Mouse (Mus musculus): ENCODE measurements around the gene Hvcn1. TPM values are rescaled to one million over a fixed set of nuclear protein-coding genes. Genes with fewer than 3 reads are reported as not detected.

Gene Hvcn1
- polyA plus RNA-seq, 1 experiment from 2014 or later: 7.0 TPM

DNA sequence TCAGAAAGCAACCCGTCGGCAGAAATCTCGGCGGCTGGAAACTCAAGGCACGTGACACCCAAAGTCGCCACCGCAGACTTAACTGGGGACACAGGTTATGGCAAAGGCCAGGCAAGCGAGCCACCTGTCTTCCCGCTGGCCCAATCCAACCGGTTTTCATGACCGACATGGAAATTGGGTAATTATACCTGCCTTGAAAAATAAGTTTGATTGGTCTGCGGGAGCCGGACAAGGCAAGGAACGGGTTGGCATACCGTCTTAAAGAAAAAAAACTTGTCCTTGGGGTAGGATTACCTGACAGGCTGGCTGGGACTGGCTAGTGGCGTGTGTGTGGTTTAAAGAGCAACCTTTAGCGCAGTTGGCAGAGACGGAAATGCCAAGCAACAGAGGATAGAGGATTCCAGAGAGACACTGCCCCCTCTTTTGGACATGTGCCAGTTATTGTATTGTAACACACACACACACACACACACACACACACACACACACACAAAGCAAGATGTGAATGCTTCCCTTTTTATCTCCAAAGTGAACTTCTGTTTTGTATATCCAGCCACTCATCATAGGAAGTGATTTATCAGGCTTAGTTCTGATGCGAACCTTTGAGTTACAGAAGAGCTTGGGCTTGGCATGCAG, 74.3 kb downstream of the Hvcn1 start:
- no peaks in the 10 kb centered on the region for H3K9me3 ChIP-seq (replicated peaks; ENCODE audit: control insufficient read depth, low read length)
- H3K27me3 ChIP-seq (ENCODE audit: control insufficient read depth, insufficient read depth, low read length): no peaks in the 10 kb centered on the region
- H3K27ac ChIP-seq (ENCODE audit: low read length): peak overlapping the region; percentile 83
- ATAC-seq (ENCODE audit: insufficient read depth, low FRiP score): no peak
- H3K4me1 ChIP-seq (ENCODE audit: control insufficient read depth, insufficient read depth, low read length): peaks cover 20% of the 10 kb centered on the region
- H3K36me3 ChIP-seq (ENCODE audit: control insufficient read depth, insufficient read depth, low read length): no peaks in the 10 kb centered on the region
- peak overlapping the region; percentile 42 for H3K4me2 ChIP-seq (ENCODE audit: low read depth, low read length)
- no peak overlapping the region for H3K4me3 ChIP-seq (replicated peaks; ENCODE audit: low read length)
- WGBS: 19% methylated on average over 19 of the region's 19 CpGs
- H3K9ac ChIP-seq (ENCODE audit: low read length): peak overlapping the region; percentile 27; the same call in 1 of the 2 replicates

GRCm38 (mm10) chr5:122283828-122284182, 77.2 kb downstream of the Hvcn1 start:
- Histone ChIP-seq H3K4me2 (ENCODE audit: low read depth, low read length) (peak overlapping the region; percentile 30), H3K27ac (ENCODE audit: low read length) (no peak overlapping the region), H3K27me3 (ENCODE audit: control insufficient read depth, insufficient read depth, low read length) (no peaks in the 10 kb centered on the region), H3K36me3 (ENCODE audit: control insufficient read depth, insufficient read depth, low read length) (no peaks in the 10 kb centered on the region), H3K4me3 (replicated peaks; ENCODE audit: low read length) (peak overlapping the region; percentile 73), H3K9ac (ENCODE audit: low read length) (no peak overlapping the region), H3K9me3 (replicated peaks; ENCODE audit: control insufficient read depth, low read length) (no peaks in the 10 kb centered on the region), H3K4me1 (ENCODE audit: control insufficient read depth, insufficient read depth, low read length) (peaks cover 32% of the 10 kb centered on the region)
- 14% methylated on average over 2 of the region's 2 CpGs for WGBS
- no peak for ATAC-seq (ENCODE audit: insufficient read depth, low FRiP score)

DNA sequence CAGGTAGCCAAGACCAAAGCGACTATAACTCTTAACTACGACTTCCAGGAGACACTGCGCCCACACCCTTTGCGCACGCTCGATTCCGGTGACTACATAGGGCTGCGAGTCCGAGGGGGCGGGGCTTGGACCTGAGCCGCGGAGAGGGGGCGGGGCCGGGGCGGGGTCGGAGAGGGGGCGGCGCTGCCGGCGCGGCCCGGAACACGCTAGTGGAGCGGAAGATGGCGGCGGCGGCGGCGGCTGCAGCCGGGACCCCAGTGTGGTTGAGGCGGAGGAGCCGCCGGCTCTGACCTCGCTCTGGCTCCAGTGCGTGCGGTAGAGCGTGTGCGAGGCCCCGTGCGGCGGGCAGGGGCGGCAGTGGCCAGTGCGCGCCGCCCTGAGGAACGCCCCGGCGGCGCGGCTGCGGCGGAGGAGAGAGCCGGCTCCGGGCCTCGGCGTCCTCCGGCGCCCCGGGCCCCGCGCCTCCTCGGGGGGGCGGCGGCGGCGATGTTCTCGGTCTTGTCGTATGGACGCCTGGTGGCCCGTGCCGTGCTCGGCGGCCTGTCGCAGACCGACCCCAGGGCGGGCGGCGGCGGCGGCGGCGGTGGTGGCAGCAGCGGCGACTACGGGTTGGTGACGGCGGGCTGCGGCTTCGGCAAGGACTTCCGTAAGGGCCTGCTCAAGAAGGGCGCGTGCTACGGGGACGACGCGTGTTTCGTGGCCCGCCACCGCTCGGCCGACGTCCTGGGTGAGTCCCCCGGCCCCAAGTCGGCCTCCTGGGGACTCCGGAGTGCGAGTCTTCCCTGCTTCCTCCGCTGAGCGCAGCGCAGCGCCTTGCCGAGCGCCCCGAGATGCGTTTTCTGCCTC, 77.8 kb downstream of the Hvcn1 start, which contains the start of gene Pptc7:
Pptc7 (plus strand) TSS at position 183 of the 846 bp plus-strand sequence.
- H3K9ac ChIP-seq (ENCODE audit: low read length): peak within 1 kb of the TSS; percentile 94
- no peaks in the 10 kb centered on the region for H3K36me3 ChIP-seq (ENCODE audit: control insufficient read depth, insufficient read depth, low read length)
- H3K9me3 ChIP-seq (replicated peaks; ENCODE audit: control insufficient read depth, low read length): no peaks in the 10 kb centered on the region
- H3K4me3 ChIP-seq (replicated peaks; ENCODE audit: low read length): peak within 1 kb of the TSS; percentile 73
- H3K27ac ChIP-seq (ENCODE audit: low read length): peak within 1 kb of the TSS; percentile 69
- H3K4me1 ChIP-seq (ENCODE audit: control insufficient read depth, insufficient read depth, low read length): peaks cover 32% of the 10 kb centered on the region
- WGBS: under 1% methylated on average over 102 of the region's 114 CpGs
- no peaks in the 10 kb centered on the region for H3K27me3 ChIP-seq (ENCODE audit: control insufficient read depth, insufficient read depth, low read length)
- ATAC-seq (ENCODE audit: insufficient read depth, low FRiP score): peak; percentile 91
- peak within 1 kb of the TSS; percentile 83 for H3K4me2 ChIP-seq (ENCODE audit: low read depth, low read length)

DNA sequence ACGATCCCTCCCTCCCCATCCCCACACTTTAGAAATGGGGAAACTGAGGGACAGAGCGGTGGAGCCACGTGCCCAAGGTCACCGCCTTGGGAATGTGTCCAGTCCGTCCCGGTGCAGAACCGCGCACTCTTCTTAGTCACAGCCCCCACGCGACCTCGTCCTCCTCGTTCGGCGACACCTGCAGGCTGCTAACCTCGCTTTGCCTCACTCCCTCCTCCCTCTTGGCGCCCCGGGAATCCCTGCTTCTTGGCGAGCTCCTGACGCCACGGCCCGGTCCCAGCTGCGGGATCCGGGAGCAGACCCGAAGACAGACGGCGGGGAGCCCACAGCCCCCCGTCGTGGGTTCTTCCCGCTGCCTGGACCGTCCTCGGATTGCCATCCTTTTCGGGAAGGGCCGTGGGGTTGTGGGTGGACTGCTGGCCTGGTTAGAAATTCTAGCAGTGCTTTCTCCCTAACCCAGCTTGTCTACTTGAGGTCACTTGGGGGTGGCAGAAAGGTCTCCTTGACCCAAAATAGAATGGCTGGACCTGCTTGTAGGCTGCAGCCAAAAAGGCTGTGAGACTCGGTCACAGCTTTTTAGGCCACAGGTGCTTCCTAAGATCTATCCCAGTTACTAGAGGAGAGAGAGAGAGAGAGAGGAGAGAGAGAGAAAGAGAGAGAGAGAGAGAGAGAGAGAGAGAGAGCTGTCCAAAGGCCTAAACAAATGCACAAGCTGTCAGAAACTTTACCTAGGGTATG, 78.6 kb downstream of the Hvcn1 start:
- Histone ChIP-seq H3K36me3 (ENCODE audit: control insufficient read depth, insufficient read depth, low read length) (no peaks in the 10 kb centered on the region), H3K4me3 (replicated peaks; ENCODE audit: low read length) (peak overlapping the region; percentile 73), H3K9ac (ENCODE audit: low read length) (peak overlapping the region; percentile 94), H3K4me2 (ENCODE audit: low read depth, low read length) (peak overlapping the region; percentile 83), H3K27ac (ENCODE audit: low read length) (peak overlapping the region; percentile 69), H3K4me1 (ENCODE audit: control insufficient read depth, insufficient read depth, low read length) (peaks cover 32% of the 10 kb centered on the region), H3K9me3 (replicated peaks; ENCODE audit: control insufficient read depth, low read length) (no peaks in the 10 kb centered on the region), H3K27me3 (ENCODE audit: control insufficient read depth, insufficient read depth, low read length) (no peaks in the 10 kb centered on the region)
- under 1% methylated on average over 34 of the region's 34 CpGs for WGBS
- ATAC-seq (ENCODE audit: insufficient read depth, low FRiP score): peak; percentile 21; the same call in 1 of the 2 replicates

DNA sequence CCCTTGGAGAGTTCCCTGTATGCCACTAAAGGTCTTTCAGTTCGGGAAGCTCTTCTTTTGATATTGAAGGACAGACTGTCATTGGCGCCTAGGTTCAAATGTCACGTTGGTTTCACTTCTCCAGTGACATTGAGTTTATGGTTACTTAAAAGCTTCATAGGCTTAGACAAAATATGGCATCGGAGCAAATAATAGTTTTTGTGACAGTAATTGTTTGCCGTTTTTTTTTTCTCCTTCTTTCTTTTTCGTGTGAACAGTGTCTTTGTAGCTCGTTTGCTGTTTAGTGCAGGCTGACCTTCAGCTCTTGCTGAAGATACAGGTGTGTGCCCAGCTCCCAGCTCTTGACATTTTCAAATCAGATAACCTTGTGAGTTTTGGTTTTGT, 79.2 kb downstream of the Hvcn1 start:
- 52% methylated on average over 7 of the region's 7 CpGs for WGBS
- Histone ChIP-seq H3K27me3 (ENCODE audit: control insufficient read depth, insufficient read depth, low read length) (no peaks in the 10 kb centered on the region), H3K36me3 (ENCODE audit: control insufficient read depth, insufficient read depth, low read length) (no peaks in the 10 kb centered on the region), H3K9ac (ENCODE audit: low read length) (peak overlapping the region; percentile 94), H3K4me3 (replicated peaks; ENCODE audit: low read length) (peak overlapping the region; percentile 73), H3K4me1 (ENCODE audit: control insufficient read depth, insufficient read depth, low read length) (peaks cover 26% of the 10 kb centered on the region), H3K4me2 (ENCODE audit: low read depth, low read length) (peak overlapping the region; percentile 83), H3K27ac (ENCODE audit: low read length) (no peak overlapping the region), H3K9me3 (replicated peaks; ENCODE audit: control insufficient read depth, low read length) (no peaks in the 10 kb centered on the region)
- no peak for ATAC-seq (ENCODE audit: insufficient read depth, low FRiP score)

DNA sequence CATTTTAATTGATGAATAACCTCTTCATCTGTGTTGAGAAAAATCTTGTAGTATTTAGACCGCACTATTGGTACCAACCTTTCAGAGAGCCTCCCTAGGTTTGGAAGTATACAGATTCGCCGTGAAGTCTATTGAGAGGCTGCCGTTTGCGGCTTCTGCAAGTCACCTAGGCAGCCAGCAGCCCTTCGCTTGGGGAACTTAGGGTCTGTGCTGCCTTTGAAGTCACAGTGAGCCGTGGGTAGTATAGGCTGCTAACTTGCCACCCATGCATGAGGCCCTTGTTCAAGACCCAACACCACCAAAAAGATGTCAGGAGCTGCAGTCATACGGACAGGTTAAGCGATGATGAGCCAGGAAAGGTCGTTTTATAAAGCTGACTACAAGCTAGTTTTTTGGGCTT, 79.6 kb downstream of the Hvcn1 start:
- Histone ChIP-seq H3K9ac (ENCODE audit: low read length) (0 out of 2 replicates have a peak overlapping the region, but pooled peaks have one; percentile 94), H3K27me3 (ENCODE audit: control insufficient read depth, insufficient read depth, low read length) (no peaks in the 10 kb centered on the region), H3K4me1 (ENCODE audit: control insufficient read depth, insufficient read depth, low read length) (peaks cover 25% of the 10 kb centered on the region; the same call in 1 of the 2 replicates), H3K9me3 (replicated peaks; ENCODE audit: control insufficient read depth, low read length) (no peaks in the 10 kb centered on the region), H3K4me3 (replicated peaks; ENCODE audit: low read length) (peak overlapping the region; percentile 73), H3K36me3 (ENCODE audit: control insufficient read depth, insufficient read depth, low read length) (no peaks in the 10 kb centered on the region), H3K27ac (ENCODE audit: low read length) (no peak overlapping the region), H3K4me2 (ENCODE audit: low read depth, low read length) (peak overlapping the region; percentile 83)
- ATAC-seq (ENCODE audit: insufficient read depth, low FRiP score): no peak
- 80% methylated on average over 10 of the region's 10 CpGs for WGBS

DNA sequence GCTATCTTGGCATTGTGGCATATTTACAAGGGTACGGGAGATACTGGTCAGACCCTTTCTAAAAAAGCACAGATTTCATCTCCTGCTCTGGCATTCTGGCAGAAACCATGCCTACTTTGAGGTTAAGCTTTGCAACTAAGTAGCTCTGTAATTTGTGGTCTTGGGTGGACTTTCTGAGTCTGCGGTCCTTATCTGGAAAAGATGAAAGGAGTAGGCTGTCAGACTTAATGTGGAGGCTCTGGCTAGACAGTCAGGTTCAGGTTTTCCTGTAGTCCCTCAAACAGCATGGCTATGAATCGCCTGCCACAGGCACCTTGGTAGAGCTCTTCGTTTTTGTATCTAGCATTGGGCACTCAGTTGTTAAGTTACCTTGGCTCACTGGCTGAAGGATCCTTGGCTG, 80.4 kb downstream of the Hvcn1 start:
- H3K4me3 ChIP-seq (replicated peaks; ENCODE audit: low read length): no peak overlapping the region
- no peaks in the 10 kb centered on the region for H3K36me3 ChIP-seq (ENCODE audit: control insufficient read depth, insufficient read depth, low read length)
- H3K27ac ChIP-seq (ENCODE audit: low read length): no peak overlapping the region
- H3K9me3 ChIP-seq (replicated peaks; ENCODE audit: control insufficient read depth, low read length): no peaks in the 10 kb centered on the region
- ATAC-seq (ENCODE audit: insufficient read depth, low FRiP score): no peak
- WGBS: 78% methylated on average over 4 of the region's 4 CpGs
- peaks cover 29% of the 10 kb centered on the region; the same call in 1 of the 2 replicates for H3K4me1 ChIP-seq (ENCODE audit: control insufficient read depth, insufficient read depth, low read length)
- no peaks in the 10 kb centered on the region for H3K27me3 ChIP-seq (ENCODE audit: control insufficient read depth, insufficient read depth, low read length)
- 0 out of 2 replicates have a peak overlapping the region, but pooled peaks have one; percentile 2 for H3K9ac ChIP-seq (ENCODE audit: low read length)
- no peak overlapping the region for H3K4me2 ChIP-seq (ENCODE audit: low read depth, low read length)

DNA sequence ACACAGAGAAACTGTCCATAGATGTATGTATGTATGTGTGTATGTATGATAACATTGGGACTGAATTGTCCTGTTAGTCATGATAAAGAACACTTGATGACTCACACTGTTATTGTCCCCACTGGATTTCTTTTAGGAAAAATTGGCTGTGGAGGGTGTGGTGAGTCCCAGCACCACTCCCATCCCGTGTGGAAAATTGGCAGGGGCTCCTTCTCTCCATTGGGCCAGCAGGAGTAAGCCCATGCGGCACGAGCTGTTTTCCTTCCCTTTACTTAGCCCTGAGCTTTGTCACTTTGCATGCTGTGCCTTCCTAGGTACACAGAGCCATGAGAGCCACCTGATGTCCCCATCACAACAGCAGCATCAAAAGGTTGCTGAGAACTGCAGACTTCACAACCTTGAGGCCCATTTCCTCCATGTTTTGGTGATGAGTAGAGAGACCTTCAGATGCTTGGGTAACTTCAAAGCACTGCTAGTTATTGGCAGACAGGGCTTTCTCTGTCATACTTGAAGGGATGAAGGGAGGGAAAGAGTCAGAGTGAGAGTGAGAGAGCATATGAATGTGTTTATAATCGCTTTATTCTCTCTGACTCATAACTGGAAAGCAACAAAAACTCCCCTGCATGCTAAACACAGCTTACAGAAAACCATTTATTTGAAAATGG, 81.7 kb downstream of the Hvcn1 start:
- Histone ChIP-seq H3K4me2 (ENCODE audit: low read depth, low read length) (no peak overlapping the region), H3K27ac (ENCODE audit: low read length) (no peak overlapping the region), H3K27me3 (ENCODE audit: control insufficient read depth, insufficient read depth, low read length) (no peaks in the 10 kb centered on the region), H3K4me1 (ENCODE audit: control insufficient read depth, insufficient read depth, low read length) (peaks cover 41% of the 10 kb centered on the region), H3K9me3 (replicated peaks; ENCODE audit: control insufficient read depth, low read length) (no peaks in the 10 kb centered on the region), H3K9ac (ENCODE audit: low read length) (no peak overlapping the region), H3K36me3 (ENCODE audit: control insufficient read depth, insufficient read depth, low read length) (no peaks in the 10 kb centered on the region), H3K4me3 (replicated peaks; ENCODE audit: low read length) (no peak overlapping the region)
- ATAC-seq (ENCODE audit: insufficient read depth, low FRiP score): no peak
- 68% methylated on average over 4 of the region's 4 CpGs for WGBS
